Mouse (Mus musculus) bone marrow macrophage, adult 2 months (primary cell): ENCODE results near the gene Bub1b. TPM values are rescaled to one million over a fixed set of nuclear protein-coding genes. Genes with fewer than 3 reads are reported as not detected.

Experiments used
- H3K27ac ChIP-seq: 2 replicates; pipeline ENCODE4 v1.5.1; 2012; ENCODE audit warnings: low read depth, low read length; ENCODE audit not compliant: insufficient read depth
- H3K4me1 ChIP-seq: 2 replicates; pipeline ENCODE4 v1.6.1; 2012; ENCODE audit warnings: low read length; ENCODE audit not compliant: control insufficient read depth, insufficient read depth
- H3K4me3 ChIP-seq: 2 replicates; pipeline ENCODE4 v1.5.1; 2012; ENCODE audit warnings: mild to moderate bottlenecking, low read length, moderate library complexity; ENCODE audit not compliant: insufficient read depth
- CTCF ChIP-seq: IDR thresholded peaks from 2 replicates; pipeline ENCODE4 v1.5.1; 2012; ENCODE audit warnings: low read depth, mild to moderate bottlenecking, low read length, moderate library complexity
- POLR2A ChIP-seq: IDR thresholded peaks from 2 replicates; pipeline ENCODE4 v1.6.1; 2012; ENCODE audit warnings: mild to moderate bottlenecking, low read depth, low read length, borderline replicate concordance
- polyA plus RNA-seq: library from polyadenylated mRNA; stranded (reverse); fragments of >200 nt; gene quantifications from 2 replicates; pipeline ENCODE4 v1.2.4, GENCODE M21; 2012; ENCODE audit not compliant: missing spikeins, insufficient read depth, insufficient read length

The Bub1b gene
- polyA plus RNA-seq, 1 experiment: 49.9 TPM

GRCm38 (mm10) chr2:118676839-118677741, 79.1 kb downstream of the Bub1b start:
- TF ChIP-seq POLR2A (no peak), CTCF (no peak)
- Histone ChIP-seq H3K4me3 (peak overlapping the region; percentile 45), H3K27ac (no peak overlapping the region), H3K4me1 (no peaks in the 10 kb centered on the region)

- Histone ChIP-seq H3K27ac (no peak overlapping the region), H3K4me3 (no peak overlapping the region), H3K4me1 (no peaks in the 10 kb centered on the region)
- no peak for TF ChIP-seq CTCF
- TF ChIP-seq POLR2A: no peak
Observed at GRCm38 (mm10) chr2:118677817-118678216, 79.8 kb downstream of the Bub1b start.

- no peak overlapping the region for H3K27ac ChIP-seq
- H3K4me1 ChIP-seq: no peaks in the 10 kb centered on the region
- TF ChIP-seq CTCF (no peak), POLR2A (no peak)
- no peak overlapping the region for H3K4me3 ChIP-seq
Observed at GRCm38 (mm10) chr2:118679577-118679976, 81.6 kb downstream of the Bub1b start.

- Histone ChIP-seq H3K4me1 (no peaks in the 10 kb centered on the region), H3K27ac (no peak overlapping the region), H3K4me3 (no peak overlapping the region)
- TF ChIP-seq CTCF: no peak
- no peak for TF ChIP-seq POLR2A
Observed at GRCm38 (mm10) chr2:118680926-118681325, 82.9 kb downstream of the Bub1b start.

- Histone ChIP-seq H3K27ac (no peak overlapping the region), H3K4me3 (no peak overlapping the region), H3K4me1 (no peaks in the 10 kb centered on the region)
- no peak for TF ChIP-seq POLR2A
- TF ChIP-seq CTCF: no peak
Observed at GRCm38 (mm10) chr2:118682544-118683260, 84.7 kb downstream of the Bub1b start.

GRCm38 (mm10) chr2:118685088-118685487, 87.1 kb downstream of the Bub1b start:
- Histone ChIP-seq H3K4me3 (no peak overlapping the region), H3K4me1 (no peaks in the 10 kb centered on the region), H3K27ac (no peak overlapping the region)
- no peak for TF ChIP-seq CTCF
- no peak for TF ChIP-seq POLR2A

GRCm38 (mm10) chr2:118686693-118687092, 88.7 kb downstream of the Bub1b start:
- Histone ChIP-seq H3K4me1 (no peaks in the 10 kb centered on the region), H3K27ac (no peak overlapping the region), H3K4me3 (no peak overlapping the region)
- TF ChIP-seq CTCF (no peak), POLR2A (no peak)

- TF ChIP-seq CTCF: no peak
- no peak for TF ChIP-seq POLR2A
- Histone ChIP-seq H3K4me1 (no peaks in the 10 kb centered on the region), H3K27ac (no peak overlapping the region), H3K4me3 (no peak overlapping the region)
Observed at GRCm38 (mm10) chr2:118687791-118688190, 89.8 kb downstream of the Bub1b start.

- H3K4me3 ChIP-seq: no peak overlapping the region
- no peak overlapping the region for H3K27ac ChIP-seq
- H3K4me1 ChIP-seq: no peaks in the 10 kb centered on the region
- no peak for TF ChIP-seq POLR2A
- no peak for TF ChIP-seq CTCF
Observed at GRCm38 (mm10) chr2:118689875-118690274, 91.9 kb downstream of the Bub1b start.

Other genes with a start within 250 kb of the Bub1b start
- 1.8 and 2.4 TPM in 2 replicates for gene Gpr176, start 224.8 kb upstream of the Bub1b start, polyA plus RNA-seq
- 10.5 and 12.0 TPM in 2 replicates for gene Eif2ak4, start 209.6 kb upstream of the Bub1b start, polyA plus RNA-seq
- 252 and 297 TPM in 2 replicates for gene Srp14, start 118.5 kb upstream of the Bub1b start, polyA plus RNA-seq
- 30.0 and 44.1 TPM in 2 replicates for gene Bmf, start 48.5 kb upstream of the Bub1b start, polyA plus RNA-seq
- gene Pak6, start 65.1 kb downstream of the Bub1b start, polyA plus RNA-seq: not detected in 2 replicates
- not detected in 2 replicates for gene Ankrd63, start 105.8 kb downstream of the Bub1b start, polyA plus RNA-seq
- gene Plcb2, start 130.2 kb downstream of the Bub1b start, polyA plus RNA-seq: 41.1 and 53.8 TPM in 2 replicates
- 11.3 and 11.6 TPM in 2 replicates for gene Inafm2, start 147.5 kb downstream of the Bub1b start, polyA plus RNA-seq
- gene Ccdc9b, start 164.4 kb downstream of the Bub1b start, polyA plus RNA-seq: 0.23 TPM in 1 of 2 replicates, not detected in the other
- gene Phgr1, start 174.6 kb downstream of the Bub1b start, polyA plus RNA-seq: not detected in 2 replicates
- gene Disp2, start 181.5 kb downstream of the Bub1b start, polyA plus RNA-seq: not detected in 2 replicates
- gene Knstrn, start 215.8 kb downstream of the Bub1b start, polyA plus RNA-seq: 70.1 and 78.3 TPM in 2 replicates